Mouse (Mus musculus) neural tube, embryonic 11.5 days (tissue): ENCODE data around the gene Epas1. TPM values are rescaled to one million over a fixed set of nuclear protein-coding genes. Genes with fewer than 3 reads are reported as not detected.

Experiments
- ATAC-seq: fragments of 200-750 bp; cut with Nextera tagmentation; 2 replicates; pipeline ENCODE4 v1.8.0; 2017; ENCODE audit warnings: moderate number of reproducible peaks, mild to moderate bottlenecking, moderate TSS enrichment, moderate library complexity; ENCODE audit not compliant: insufficient read depth, low FRiP score, low TSS enrichment
- DNase-seq: peaks from one replicate; pipeline ENCODE4 v3.0.0-alpha.2; 2015; ENCODE audit warnings: low spot score
- H3K27ac ChIP-seq: fragments of 300-500 bp; sonication (generic); 2 replicates; pipeline ENCODE4 v1.5.1; 2014; ENCODE audit warnings: low read depth, mild to moderate bottlenecking, low read length
- H3K27me3 ChIP-seq: fragments of 300-500 bp; sonication (generic); 2 replicates; pipeline ENCODE4 v1.6.1; 2014; ENCODE audit warnings: mild to moderate bottlenecking, low read length, mixed read lengths; ENCODE audit not compliant: control insufficient read depth, insufficient read depth
- H3K36me3 ChIP-seq: fragments of 300-500 bp; sonication (generic); 2 replicates; pipeline ENCODE4 v1.6.1; 2014; ENCODE audit warnings: mild to moderate bottlenecking, low read length, moderate library complexity, mixed read lengths; ENCODE audit not compliant: control insufficient read depth, insufficient read depth
- H3K4me1 ChIP-seq: fragments of 300-500 bp; sonication (generic); 2 replicates; pipeline ENCODE4 v1.6.1; 2014; ENCODE audit warnings: low read length, mixed read lengths; ENCODE audit not compliant: control insufficient read depth, insufficient read depth
- H3K4me2 ChIP-seq: fragments of 300-500 bp; sonication (generic); 2 replicates; pipeline ENCODE4 v1.6.1; 2014; ENCODE audit warnings: low read depth, mild to moderate bottlenecking, moderate library complexity
- H3K4me3 ChIP-seq: fragments of 300-500 bp; sonication (generic); 2 replicates; pipeline ENCODE4 v1.5.1; 2014; ENCODE audit warnings: low read depth, low read length
- H3K9ac ChIP-seq: fragments of 300-500 bp; sonication (generic); 2 replicates; pipeline ENCODE4 v1.6.1; 2014; ENCODE audit warnings: mild to moderate bottlenecking, low read length
- H3K9me3 ChIP-seq: fragments of 300-500 bp; sonication (generic); 2 replicates; pipeline ENCODE4 v1.6.1; 2016; ENCODE audit warnings: low read length; ENCODE audit not compliant: control insufficient read depth
- WGBS: fragments of 180-500 bp; shearing (Covaris S2); extraction: QIAGEN DNeasy Blood & Tissue Kit; methylation state at CpG from one replicate; pipeline ENCODE4 v1.1.7; 2014; 5-methylcytosine and 5-hydroxymethylcytosine counted together
- polyA plus RNA-seq: library from polyadenylated mRNA; unstranded; fragments of >200 nt; fragmentation: Nextera tagmentation; extraction: Ambion mirVana; gene quantifications from 2 replicates; pipeline ENCODE4 v1.2.1, GENCODE M21; 2014

Epas1 gene
- polyA plus RNA-seq, 1 experiment from 2014 or later, result 8.7 TPM

DNA sequence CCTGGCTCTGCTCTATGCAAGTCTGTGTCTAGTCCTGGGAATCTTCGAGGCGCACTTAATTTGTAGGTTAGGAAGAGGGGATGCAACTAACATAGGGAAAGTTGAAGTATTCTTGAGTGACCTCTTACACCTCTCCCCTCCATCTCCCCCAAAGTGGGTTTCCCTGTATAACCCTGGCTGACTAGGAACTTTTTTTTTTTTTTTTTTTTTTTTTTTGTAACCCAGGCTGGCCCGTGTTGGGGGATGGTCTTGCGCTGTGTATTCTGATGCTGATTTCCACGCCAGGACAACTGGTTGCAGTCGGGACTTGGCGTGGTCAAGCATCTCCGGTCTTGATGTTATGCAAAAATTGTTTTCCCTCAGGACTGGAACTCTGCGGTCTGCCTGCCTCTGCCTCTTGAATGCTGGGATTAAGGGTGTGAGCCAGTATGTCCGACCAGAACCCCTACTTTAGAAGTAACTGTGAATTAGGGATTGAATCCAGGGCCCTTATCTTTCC lies 2.1 kb upstream of the Epas1 start:
- no peaks in the 10 kb centered on the region for H3K36me3 ChIP-seq
- ATAC-seq (no peak), DNase-seq (no peak)
- 77% methylated on average over 10 of the region's 10 CpGs for WGBS
- no peak overlapping the region for H3K4me3 ChIP-seq
- H3K4me2 ChIP-seq, result no peak overlapping the region
- no peak overlapping the region for H3K9ac ChIP-seq
- no peaks in the 10 kb centered on the region for H3K9me3 ChIP-seq
- no peaks in the 10 kb centered on the region for H3K4me1 ChIP-seq
- H3K27ac ChIP-seq, result no peak overlapping the region
- H3K27me3 ChIP-seq, result peaks cover 36% of the 10 kb centered on the region

DNA sequence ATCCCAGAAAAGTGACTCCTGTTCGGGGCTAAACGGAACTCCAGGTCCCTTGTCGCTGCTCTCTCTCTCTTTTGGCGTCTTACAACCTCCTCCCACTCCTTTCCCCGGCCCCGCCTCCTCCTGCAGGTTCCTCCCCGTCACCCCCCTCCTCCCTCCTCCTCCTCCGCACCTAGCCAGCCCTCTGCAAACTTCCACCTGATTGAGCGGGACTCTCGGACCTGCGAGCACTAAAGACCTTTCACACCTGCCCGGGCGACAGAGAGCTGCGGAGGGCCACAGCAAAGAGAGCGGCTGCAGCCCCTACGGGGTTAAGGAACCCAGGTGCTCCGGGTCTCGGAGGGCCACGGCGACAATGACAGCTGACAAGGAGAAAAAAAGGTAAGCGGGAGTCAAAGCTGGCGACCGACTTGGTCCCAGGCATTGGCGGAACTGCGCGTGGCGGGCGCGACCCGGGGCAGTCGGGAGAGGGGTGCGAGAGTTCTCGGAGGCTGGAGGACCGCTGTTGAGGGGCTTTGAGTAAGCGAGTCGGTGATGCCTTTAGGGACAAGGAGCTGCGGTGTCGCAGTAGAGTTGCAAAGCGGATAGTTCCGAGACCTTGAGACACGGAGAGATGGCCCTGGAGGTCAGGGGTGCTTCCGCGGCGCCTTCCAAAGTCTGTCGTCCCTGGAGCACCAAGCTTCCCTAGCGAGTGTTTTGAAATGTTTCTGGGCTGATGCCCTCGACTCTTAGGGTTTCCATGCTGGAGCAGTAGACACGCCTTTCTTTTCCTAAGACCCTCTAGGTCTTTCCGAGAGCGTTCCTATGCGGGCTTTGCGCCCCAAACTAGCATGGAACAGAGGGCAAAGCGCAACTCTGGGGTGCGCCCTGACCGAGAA lies 668 bp downstream of the Epas1 start:
- peak overlapping the region; percentile 26 for H3K9ac ChIP-seq
- no peaks in the 10 kb centered on the region for H3K9me3 ChIP-seq
- H3K4me3 ChIP-seq, result peak overlapping the region; percentile 35
- ATAC-seq (peak; percentile 39; the same call in 1 of the 2 replicates), DNase-seq (peak; percentile 50)
- H3K27me3 ChIP-seq, result peaks cover 39% of the 10 kb centered on the region
- no peak overlapping the region for H3K27ac ChIP-seq
- H3K4me1 ChIP-seq, result no peaks in the 10 kb centered on the region
- peak overlapping the region; percentile 66 for H3K4me2 ChIP-seq
- no peaks in the 10 kb centered on the region for H3K36me3 ChIP-seq
- WGBS, result under 1% methylated on average over 55 of the region's 55 CpGs

DNA sequence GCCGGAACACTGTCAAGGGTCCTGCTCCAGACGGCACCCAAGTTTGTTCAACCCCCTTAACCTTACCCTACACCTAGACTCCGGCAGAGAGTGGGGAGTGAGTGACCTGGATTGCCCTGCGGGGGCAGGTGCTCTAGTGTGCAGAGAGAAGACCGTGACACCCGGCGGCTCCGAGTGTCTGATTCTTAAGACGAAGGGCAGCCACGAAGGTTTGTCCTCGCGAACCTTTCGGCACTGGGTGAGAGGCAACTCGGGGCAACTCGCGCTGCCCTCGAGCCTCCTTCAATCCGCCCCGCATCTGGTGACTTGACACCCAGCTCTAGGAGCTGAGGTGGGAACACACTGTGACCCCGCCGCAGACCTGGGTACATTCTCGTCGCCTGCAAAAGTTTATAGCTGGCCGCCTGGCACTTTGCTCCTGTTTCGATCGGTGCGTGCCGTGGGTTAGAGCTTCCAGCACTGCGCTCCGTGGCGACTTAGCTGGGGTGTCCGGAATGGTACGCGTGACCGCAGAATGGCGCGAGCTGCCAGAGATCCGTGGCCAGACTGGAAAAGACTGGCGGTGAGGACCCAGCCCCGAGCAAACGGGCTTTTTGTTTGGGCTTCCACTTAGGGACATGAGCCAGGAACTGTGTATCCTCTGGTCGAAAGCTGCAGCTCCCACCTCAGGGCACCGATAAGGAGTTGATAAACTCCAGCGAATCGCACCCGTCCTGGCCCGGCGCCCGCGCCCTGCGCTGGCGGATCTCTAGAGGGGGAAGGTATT lies 1.5 kb downstream of the Epas1 start:
- peak; percentile 48 for DNase-seq
- Histone ChIP-seq H3K27me3 (peaks cover 39% of the 10 kb centered on the region), H3K27ac (no peak overlapping the region), H3K4me2 (peak overlapping the region; percentile 66), H3K36me3 (no peaks in the 10 kb centered on the region), H3K9me3 (no peaks in the 10 kb centered on the region), H3K4me1 (no peaks in the 10 kb centered on the region), H3K4me3 (peak overlapping the region; percentile 35), H3K9ac (no peak overlapping the region)
- ATAC-seq, result no peak
- 1% methylated on average over 52 of the region's 52 CpGs for WGBS

- whole genome bisulfite sequencing, result 13% methylated on average over 11 of the region's 11 CpGs
- peaks cover 39% of the 10 kb centered on the region for H3K27me3 ChIP-seq
- H3K4me3 ChIP-seq, result peak overlapping the region; percentile 35; the same call in 1 of the 2 replicates
- H3K4me1 ChIP-seq, result no peaks in the 10 kb centered on the region
- H3K27ac ChIP-seq, result no peak overlapping the region
- H3K36me3 ChIP-seq, result no peaks in the 10 kb centered on the region
- H3K9ac ChIP-seq, result no peak overlapping the region
- DNase-seq (no peak), ATAC-seq (no peak)
- peak overlapping the region; percentile 66 for H3K4me2 ChIP-seq
- H3K9me3 ChIP-seq, result no peaks in the 10 kb centered on the region
These were observed 2.2 kb downstream of the Epas1 start for GRCm38 (mm10) chr17:86755581-86756195.

DNA sequence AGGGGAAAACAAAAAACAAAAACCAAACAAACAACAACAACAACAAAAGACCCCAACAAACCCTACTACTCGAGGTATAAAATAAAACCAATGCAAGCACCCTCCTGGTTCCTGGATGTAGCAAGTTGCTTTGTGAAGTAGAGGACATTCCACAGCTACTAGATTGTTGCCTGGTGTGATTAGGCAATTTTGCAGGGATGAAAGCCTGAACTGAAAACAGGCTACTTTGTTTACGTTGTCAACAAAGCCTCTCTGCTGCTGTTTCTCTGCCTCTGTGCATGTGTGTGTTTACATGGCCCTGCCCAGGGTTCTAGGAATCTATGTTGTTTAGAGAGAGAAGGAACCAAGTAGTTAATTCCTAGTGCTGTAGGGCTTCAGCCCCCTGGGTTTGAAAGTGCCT lies 4.1 kb downstream of the Epas1 start:
- Histone ChIP-seq H3K36me3 (no peaks in the 10 kb centered on the region), H3K4me1 (no peaks in the 10 kb centered on the region), H3K9ac (no peak overlapping the region), H3K4me3 (no peak overlapping the region), H3K27ac (no peak overlapping the region), H3K4me2 (no peak overlapping the region), H3K27me3 (peaks cover 33% of the 10 kb centered on the region), H3K9me3 (no peaks in the 10 kb centered on the region)
- no peak for DNase-seq
- ATAC-seq, result no peak
- 34% methylated on average over 2 of the region's 2 CpGs for WGBS

DNA sequence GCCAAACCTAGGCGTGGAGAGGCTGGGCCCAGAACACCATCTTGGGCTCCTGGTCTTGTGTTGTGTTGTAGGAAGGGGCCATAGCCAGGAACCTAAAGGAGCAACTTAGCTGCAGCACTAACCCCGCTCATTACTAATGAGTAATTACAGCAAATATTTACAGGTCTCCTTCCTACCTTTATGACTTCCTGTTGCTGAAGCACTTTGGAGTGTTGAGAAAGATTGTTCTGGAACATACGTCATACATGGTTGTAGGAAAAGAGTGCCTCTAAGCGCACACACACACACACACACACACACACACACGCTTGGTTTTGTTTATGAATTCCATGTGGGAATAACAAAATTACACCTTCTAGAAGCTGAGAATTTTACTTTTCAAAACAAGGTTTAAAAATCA lies 8.4 kb downstream of the Epas1 start:
- 85% methylated on average over 5 of the region's 5 CpGs for WGBS

GRCm38 (mm10) chr17:86762479-86763242 lies 9.2 kb downstream of the Epas1 start:
- Histone ChIP-seq H3K4me3 (no peak overlapping the region), H3K36me3 (no peaks in the 10 kb centered on the region), H3K4me1 (no peaks in the 10 kb centered on the region), H3K27me3 (no peaks in the 10 kb centered on the region), H3K9ac (no peak overlapping the region), H3K9me3 (no peaks in the 10 kb centered on the region), H3K27ac (no peak overlapping the region), H3K4me2 (no peak overlapping the region)
- 85% methylated on average over 11 of the region's 11 CpGs for WGBS
- DNase-seq (no peak), ATAC-seq (no peak)

More for the DNA sequence above, 8.4 kb downstream of the Epas1 start:
- ATAC-seq (no peak), DNase-seq (no peak)
- Histone ChIP-seq H3K4me3 (no peak overlapping the region), H3K36me3 (no peaks in the 10 kb centered on the region), H3K9ac (no peak overlapping the region), H3K9me3 (no peaks in the 10 kb centered on the region), H3K27me3 (no peaks in the 10 kb centered on the region), H3K27ac (no peak overlapping the region), H3K4me2 (no peak overlapping the region), H3K4me1 (no peaks in the 10 kb centered on the region)

DNA sequence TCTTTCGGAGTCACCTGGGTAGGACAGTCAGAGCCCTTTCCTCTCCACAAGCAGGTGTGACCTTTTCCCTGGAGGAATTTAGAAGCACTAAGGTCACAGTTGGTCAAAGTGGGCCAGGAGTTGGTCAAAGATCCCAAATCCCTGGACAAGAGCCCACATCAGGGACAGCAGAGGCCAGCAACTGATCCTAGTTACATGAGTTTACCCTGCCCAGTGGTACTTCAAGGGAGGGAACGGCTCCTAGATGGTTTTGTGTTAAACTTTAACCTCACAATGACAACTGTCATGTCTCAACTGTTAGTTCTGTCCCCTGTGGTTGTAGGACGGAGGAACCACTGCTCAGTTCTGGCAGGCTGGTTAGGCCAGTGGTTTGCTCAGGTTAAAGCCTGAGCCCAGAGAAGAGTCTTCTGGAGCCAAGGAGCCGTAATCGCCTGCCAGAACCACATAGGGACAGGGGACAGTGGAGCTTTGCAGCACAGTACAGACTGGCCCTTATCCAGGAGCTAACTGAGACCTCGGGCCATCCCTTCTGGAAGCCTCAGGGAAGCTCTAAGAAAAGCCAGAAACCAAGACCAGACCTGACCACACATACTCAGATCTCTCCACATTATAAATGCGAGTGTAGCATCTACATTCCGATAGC lies 12.4 kb downstream of the Epas1 start:
- Histone ChIP-seq H3K27ac (no peak overlapping the region), H3K4me1 (no peaks in the 10 kb centered on the region), H3K4me2 (no peak overlapping the region), H3K9me3 (no peaks in the 10 kb centered on the region), H3K4me3 (no peak overlapping the region), H3K9ac (no peak overlapping the region), H3K36me3 (no peaks in the 10 kb centered on the region), H3K27me3 (no peaks in the 10 kb centered on the region)
- no peak for DNase-seq
- 90% methylated on average over 8 of the region's 8 CpGs for WGBS
- no peak for ATAC-seq
